Mouse (Mus musculus): ENCODE measurements at regions not wholly inside any gene's neighbourhood (a gene's known extent, or its start where the extent isn't known, plus 50 kb on each side); places are given as distances from the start of the nearest gene placed in this dataset.

DNA sequence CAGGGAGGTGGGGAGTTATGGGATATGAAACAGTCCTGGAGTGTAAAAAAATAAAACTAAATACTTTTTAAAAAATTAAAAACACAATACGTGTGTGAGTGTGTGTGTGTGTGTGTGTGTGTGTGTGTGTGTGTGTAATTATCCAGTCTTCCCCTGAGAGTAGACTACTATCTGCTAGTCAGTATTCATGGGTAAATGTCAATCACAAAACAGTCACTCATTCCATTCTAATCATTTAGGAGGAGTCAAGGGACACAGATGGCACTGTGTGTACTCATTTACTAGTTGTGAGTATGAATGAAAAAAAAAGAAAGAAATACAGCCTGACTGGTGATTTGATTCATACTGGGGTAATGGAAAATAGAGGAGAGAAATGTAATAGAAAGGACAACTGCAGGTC lies 226.5 kb downstream of the Mpdz start:
- no peak for DNase-seq

GRCm38 (mm10) chr4:81217979-81218378 lies 224.6 kb downstream of the Mpdz start:
- no peak for DNase-seq

DNA sequence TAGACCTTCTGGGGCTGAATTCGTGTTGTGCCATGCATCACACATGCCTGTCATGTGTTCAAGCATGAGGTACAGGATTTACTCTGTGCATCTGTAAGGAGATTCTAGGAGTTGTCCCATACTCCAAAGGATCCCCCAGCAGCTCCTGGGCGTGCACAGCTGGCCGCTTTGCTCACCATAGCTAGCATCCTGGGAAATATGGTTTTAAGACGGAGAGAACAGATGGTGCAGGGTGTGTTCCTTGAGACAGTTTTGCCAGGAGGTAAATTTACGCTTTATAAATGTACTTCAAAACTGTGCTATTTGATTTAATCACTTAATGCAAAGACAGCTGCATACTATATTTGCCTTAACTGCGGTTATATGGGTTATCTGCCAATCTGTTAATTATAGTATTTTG lies 220.6 kb downstream of the Mpdz start:
- no peak for DNase-seq

DNA sequence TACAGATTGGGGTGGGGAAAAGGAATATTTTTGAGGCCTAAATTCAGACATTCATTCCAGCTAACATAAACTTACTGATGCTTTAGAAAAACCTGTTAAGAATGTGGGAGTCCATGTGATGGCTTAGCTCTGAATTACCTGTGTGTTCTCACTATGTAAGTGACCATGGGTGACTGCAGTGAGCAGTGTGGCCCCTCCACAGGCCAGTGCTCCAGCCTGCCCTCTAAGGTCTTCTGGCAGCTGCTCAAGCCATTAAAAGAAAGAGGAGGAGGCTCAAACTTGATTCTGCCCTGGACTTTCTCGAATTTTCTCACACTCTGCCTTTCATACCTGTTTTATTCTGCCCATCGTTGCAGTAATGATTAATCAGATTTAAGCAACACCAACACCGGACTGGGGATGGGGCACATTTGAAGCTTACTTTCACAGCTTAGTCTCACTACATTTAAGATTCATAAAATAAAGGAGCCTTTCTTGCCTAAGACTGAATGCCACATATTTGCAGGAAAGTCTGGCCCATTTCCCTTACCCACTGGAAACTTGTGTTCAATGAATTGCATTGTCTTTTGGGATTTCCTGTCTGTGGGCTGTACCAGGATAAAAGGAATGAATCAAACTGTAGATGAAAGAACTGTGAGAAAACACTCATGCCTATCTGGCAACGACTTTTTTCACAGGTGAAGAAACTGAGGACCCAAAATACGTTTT lies 220.0 kb downstream of the Mpdz start:
- no peak for DNase-seq

All from liver (tissue).